Mouse (Mus musculus) bone marrow macrophage, adult 2 months (primary cell): ENCODE results near the gene Dpm3.

Experiments used
- CTCF ChIP-seq: IDR thresholded peaks from 2 replicates; pipeline ENCODE4 v1.5.1; 2012; ENCODE audit warnings: low read depth, mild to moderate bottlenecking, low read length, moderate library complexity
- POLR2A ChIP-seq: IDR thresholded peaks from 2 replicates; pipeline ENCODE4 v1.6.1; 2012; ENCODE audit warnings: mild to moderate bottlenecking, low read depth, low read length, borderline replicate concordance

GRCm38 (mm10) chr3:89213803-89214530 lies 45.2 kb upstream of the Dpm3 start:
- TF ChIP-seq CTCF (no peak), POLR2A (no peak; the same call in 1 of the 2 replicates)
